24 mouse cellular contexts compared by ENCODE assay signal in the genomic region with DNA sequence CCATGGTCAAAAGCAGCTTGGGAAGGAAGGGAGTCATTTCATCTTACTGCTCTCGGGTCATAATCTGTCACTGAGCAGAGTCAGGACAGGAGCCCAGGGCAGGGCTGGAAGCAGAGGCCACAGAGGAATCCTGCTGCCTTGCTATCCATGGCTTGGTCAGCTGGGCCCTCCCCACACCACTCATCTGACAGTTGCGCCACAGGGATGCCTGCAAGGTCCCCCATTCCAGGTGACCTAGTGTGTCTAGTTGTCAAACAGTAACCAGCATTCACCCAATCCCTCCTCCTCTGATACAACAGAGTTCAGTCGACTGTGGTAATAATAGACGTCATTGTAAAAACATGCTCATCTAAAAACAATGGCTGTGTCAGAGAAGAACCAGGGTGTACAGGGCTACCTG. TPM values are rescaled to one million over a fixed set of nuclear protein-coding genes. Genes with fewer than 3 reads are reported as not detected.
DNase-seq lines count a peak whose midpoint lies in the region; ATAC-seq and TF ChIP-seq lines count a peak whose summit lies in the region.
"Had no signal": no experiment of that assay in that cellular context is flagged by ENCODE, and none has a peak within 500 bp of the region (broad histone marks: within the 10 kb centered on the region; RNA-seq: fewer than 3 reads in every experiment).

No protein-coding gene starts in this region.

- no peak overlapping the region for H3K9ac ChIP-seq in kidney, embryonic 16.5 days (replicated peaks; ENCODE audit: low read length)
- no peak overlapping the region for H3K9ac ChIP-seq in liver, embryonic 11.5 days (ENCODE audit: low read depth, low read length)
- no peak overlapping the region for H3K9ac ChIP-seq in liver, postnatal 0 days (replicated peaks)
- H3K9ac ChIP-seq in intestine, embryonic 15.5 days = no peak overlapping the region
- H3K9ac ChIP-seq: embryonic facial prominence, embryonic 12.5 days; forebrain, embryonic 12.5 days; hindbrain, embryonic 15.5 days; limb, embryonic 15.5 days; neural tube, embryonic 15.5 days had no signal

- H3K9me3 ChIP-seq in kidney, embryonic 16.5 days (ENCODE audit: low read length) = no peaks in the 10 kb centered on the region
- no peaks in the 10 kb centered on the region for H3K9me3 ChIP-seq in liver, embryonic 11.5 days (ENCODE audit: control insufficient read depth, low read length)
- no peaks in the 10 kb centered on the region for H3K9me3 ChIP-seq in liver, postnatal 0 days (ENCODE audit: low read length)
- H3K9me3 ChIP-seq in intestine, embryonic 15.5 days = no peaks in the 10 kb centered on the region
- H3K9me3 ChIP-seq: embryonic facial prominence, embryonic 12.5 days; forebrain, embryonic 12.5 days; hindbrain, embryonic 15.5 days; limb, embryonic 15.5 days; midbrain, embryonic 10.5 days; neural tube, embryonic 15.5 days had no signal

- no peaks in the 10 kb centered on the region for H3K27me3 ChIP-seq in kidney, embryonic 16.5 days (ENCODE audit: insufficient read depth, low read length)
- H3K27me3 ChIP-seq in liver, embryonic 11.5 days (replicated peaks; ENCODE audit: control insufficient read depth, insufficient read depth, low read length) = no peaks in the 10 kb centered on the region
- no peaks in the 10 kb centered on the region for H3K27me3 ChIP-seq in liver, postnatal 0 days (ENCODE audit: insufficient read depth, low read length)
- no peaks in the 10 kb centered on the region for H3K27me3 ChIP-seq in intestine, embryonic 15.5 days (replicated peaks)
- H3K27me3 ChIP-seq: embryonic facial prominence, embryonic 12.5 days; forebrain, embryonic 12.5 days; hindbrain, embryonic 15.5 days; limb, embryonic 15.5 days; neural tube, embryonic 15.5 days had no signal

- ATAC-seq in erythroblast, adult 5-6 weeks (replicated peaks; ENCODE audit: low FRiP score, poor library complexity, severe bottlenecking) = 0 out of 2 replicates have a peak, but pooled peaks have one; percentile 10
- ATAC-seq in kidney, embryonic 16.5 days (ENCODE audit: low FRiP score, low TSS enrichment) = peak; percentile 76; the same call in 1 of the 2 replicates
- peak; percentile 48 for ATAC-seq in liver, embryonic 11.5 days (replicated peaks; ENCODE audit: low FRiP score)
- peak; percentile 82 for ATAC-seq in liver, postnatal 0 days
- no peak for ATAC-seq in intestine, embryonic 15.5 days
- ATAC-seq: activated CD4-positive, CD25-positive, alpha-beta regulatory T cell, adult 4 months; lung, postnatal 0 days had no signal

- no peak for DNase-seq in liver, embryonic 11.5 days (ENCODE audit: low spot score)
- DNase-seq in liver, postnatal 0 days = peak; percentile 55
- DNase-seq in embryo, embryonic 10.5 days (ENCODE audit: low spot score) = no peak
- DNase-seq in right cerebral cortex, postnatal 14 days = no peak
- DNase-seq: adrenal gland, postnatal 10 days; cerebellum, adult 18-20 months; cerebellum, postnatal 14 days; gastrocnemius, adult 2 months; heart, postnatal 4 days; left cerebral cortex, postnatal 4 days; right cerebral cortex, adult 18-20 months had no signal

- peaks cover 3% of the 10 kb centered on the region for H3K36me3 ChIP-seq in kidney, embryonic 16.5 days (ENCODE audit: insufficient read depth, low read length)
- peaks cover under 1% of the 10 kb centered on the region for H3K36me3 ChIP-seq in liver, embryonic 11.5 days (ENCODE audit: control insufficient read depth, insufficient read depth, low read length)
- H3K36me3 ChIP-seq in liver, postnatal 0 days (replicated peaks; ENCODE audit: insufficient read depth, low read length) = peaks cover 91% of the 10 kb centered on the region
- H3K36me3 ChIP-seq in intestine, embryonic 15.5 days = 0 out of 2 replicates have a peak, but pooled peaks cover 4% of the 10 kb centered on the region
- H3K36me3 ChIP-seq: embryonic facial prominence, embryonic 12.5 days; forebrain, embryonic 12.5 days; midbrain, embryonic 10.5 days had no signal

- peaks cover 4% of the 10 kb centered on the region; the same call in 1 of the 2 replicates for H3K4me1 ChIP-seq in kidney, embryonic 16.5 days (ENCODE audit: insufficient read depth, low read length)
- H3K4me1 ChIP-seq in liver, embryonic 11.5 days (replicated peaks; ENCODE audit: control insufficient read depth, insufficient read depth, low read length) = no peaks in the 10 kb centered on the region
- peaks cover 2% of the 10 kb centered on the region; the same call in 1 of the 2 replicates for H3K4me1 ChIP-seq in liver, postnatal 0 days (ENCODE audit: insufficient read depth)
- no peaks in the 10 kb centered on the region for H3K4me1 ChIP-seq in intestine, embryonic 15.5 days (replicated peaks)
- H3K4me1 ChIP-seq: hindbrain, embryonic 15.5 days; midbrain, embryonic 10.5 days; neural tube, embryonic 15.5 days had no signal

- no peak overlapping the region for H3K4me2 ChIP-seq in kidney, embryonic 16.5 days (replicated peaks; ENCODE audit: low read depth, low read length)
- no peak overlapping the region for H3K4me2 ChIP-seq in liver, embryonic 11.5 days
- H3K4me2 ChIP-seq in liver, postnatal 0 days (ENCODE audit: low read depth, low read length) = no peak overlapping the region
- no peak overlapping the region for H3K4me2 ChIP-seq in intestine, embryonic 15.5 days (replicated peaks)
- H3K4me2 ChIP-seq: embryonic facial prominence, embryonic 12.5 days; forebrain, embryonic 12.5 days; hindbrain, embryonic 15.5 days; limb, embryonic 15.5 days; neural tube, embryonic 15.5 days had no signal

- H3K27ac ChIP-seq in kidney, embryonic 16.5 days (ENCODE audit: low read length) = no peak overlapping the region
- H3K27ac ChIP-seq in liver, embryonic 11.5 days (ENCODE audit: low read depth, low read length) = no peak overlapping the region
- H3K27ac ChIP-seq in liver, postnatal 0 days (ENCODE audit: low read depth) = no peak overlapping the region
- H3K27ac ChIP-seq in intestine, embryonic 15.5 days = no peak overlapping the region
- H3K27ac ChIP-seq: embryonic facial prominence, embryonic 12.5 days; forebrain, embryonic 12.5 days; gastrocnemius, adult 2 months; hindbrain, embryonic 15.5 days; limb, embryonic 15.5 days; macrophage; midbrain, embryonic 10.5 days; neural tube, embryonic 15.5 days had no signal

- WGBS in kidney, embryonic 16.5 days = 56% methylated on average over 4 of the region's 4 CpGs
- 69% methylated on average over 4 of the region's 4 CpGs for WGBS in liver, embryonic 11.5 days
- 62% methylated on average over 4 of the region's 4 CpGs for WGBS in liver, postnatal 0 days (ENCODE audit: insufficient replicate concordance)
- WGBS in intestine, embryonic 15.5 days = 70% methylated on average over 4 of the region's 4 CpGs

- H3K4me3 ChIP-seq in kidney, embryonic 16.5 days (ENCODE audit: low read length) = no peak overlapping the region
- H3K4me3 ChIP-seq in liver, embryonic 11.5 days (ENCODE audit: low read depth, low read length) = no peak overlapping the region
- H3K4me3 ChIP-seq in liver, postnatal 0 days (ENCODE audit: low read depth, low read length) = no peak overlapping the region
- no peak overlapping the region for H3K4me3 ChIP-seq in intestine, embryonic 15.5 days (replicated peaks)
- H3K4me3 ChIP-seq: embryonic facial prominence, embryonic 12.5 days; erythroblast, embryonic 14.5 days; forebrain, embryonic 12.5 days; gastrocnemius, adult 2 months; hindbrain, embryonic 15.5 days; limb, embryonic 15.5 days; midbrain, embryonic 10.5 days; neural tube, embryonic 15.5 days had no signal

- no peak for TF ChIP-seq CTCF in liver, postnatal 0 days (IDR thresholded peaks at IDR 0.05; ENCODE audit: low read depth)

- no peak for TF ChIP-seq EP300 in liver, postnatal 0 days (IDR thresholded peaks at IDR 0.05; ENCODE audit: low read depth)

RNA-seq across cellular contexts. Expression of a gene that starts 22.3 kb away (rescaled TPM):
- 6.5 and 19.4 TPM in 2 replicates for total RNA-seq in erythroblast, adult 5-6 weeks (2015; ENCODE audit: low replicate concordance)
- total RNA-seq in erythroblast, adult 5-6 weeks (2017; ENCODE audit: low replicate concordance) = 30.5 and 31.9 TPM in 2 replicates
- polyA plus RNA-seq in kidney, embryonic 16.5 days (2015; fragmentation: Nextera tagmentation; extraction: Ambion mirVana) = 17.2 and 18.2 TPM in 2 replicates
- 22.0 and 29.8 TPM in 2 replicates for polyA plus RNA-seq in liver, embryonic 11.5 days (2014; fragmentation: Nextera tagmentation; extraction: Ambion mirVana)
- 8.2 and 9.7 TPM in 2 replicates for polyA plus RNA-seq in liver, postnatal 0 days (2015; fragmentation: Nextera tagmentation; extraction: Ambion mirVana)
- 10.8 and 13.9 TPM in 2 replicates for polyA plus RNA-seq in intestine, embryonic 15.5 days (2015; fragmentation: Nextera tagmentation; extraction: Ambion mirVana)

RNA-seq across cellular contexts. Expression of a gene that starts 58.7 kb away (rescaled TPM):
- total RNA-seq in erythroblast, adult 5-6 weeks (2015; ENCODE audit: low replicate concordance) = 393 and 430 TPM in 2 replicates
- total RNA-seq in erythroblast, adult 5-6 weeks (2017; ENCODE audit: low replicate concordance) = 573 and 623 TPM in 2 replicates
- 20.6 and 21.3 TPM in 2 replicates for polyA plus RNA-seq in kidney, embryonic 16.5 days (2015; fragmentation: Nextera tagmentation; extraction: Ambion mirVana)
- polyA plus RNA-seq in liver, embryonic 11.5 days (2014; fragmentation: Nextera tagmentation; extraction: Ambion mirVana) = 47.3 and 50.7 TPM in 2 replicates
- polyA plus RNA-seq in liver, postnatal 0 days (2015; fragmentation: Nextera tagmentation; extraction: Ambion mirVana) = 428 and 466 TPM in 2 replicates
- polyA plus RNA-seq in intestine, embryonic 15.5 days (2015; fragmentation: Nextera tagmentation; extraction: Ambion mirVana) = 40.1 and 40.3 TPM in 2 replicates
